Mouse (Mus musculus): ENCODE measurements around the gene Ugt1a7c. TPM values are rescaled to one million over a fixed set of nuclear protein-coding genes. Genes with fewer than 3 reads are reported as not detected.

The Ugt1a7c gene
- total and polyA plus RNA-seq, 3 experiments: not detected

- Histone ChIP-seq H3K4me1 (ENCODE audit: control insufficient read depth in 1 of 2, insufficient read depth in 2 of 2, low read length in 2 of 2) (no peaks in the 10 kb centered on the region), H3K27ac (ENCODE audit: control insufficient read depth, low read depth, low read length) (no peak overlapping the region), H3K79me2 (ENCODE audit: control insufficient read depth, insufficient read depth, low read length, poor library complexity) (no peaks in the 10 kb centered on the region), H3K4me3 (ENCODE audit: control insufficient read depth in 1 of 2, insufficient read depth in 1 of 2, low read depth in 2 of 2, low read length in 2 of 2) (no peak overlapping the region), H3K9me3 (replicated peaks; ENCODE audit: insufficient read depth, low read length) (no peaks in the 10 kb centered on the region), H3K9ac (ENCODE audit: control insufficient read depth, low read depth, low read length, poor library complexity, severe bottlenecking) (no peak overlapping the region), H3K36me3 (ENCODE audit: control insufficient read depth in 1 of 2, insufficient read depth in 2 of 2, low read length in 2 of 2) (no peaks in the 10 kb centered on the region), H3K27me3 (ENCODE audit: control insufficient read depth in 1 of 2, insufficient read depth in 2 of 2, low read length in 2 of 2) (peaks cover 3 to 6% of the 10 kb centered on the region in 2 experiments; a peak in 3 of 4 replicates)
- DNase-seq (ENCODE audit: low read depth, low spot score): no peak
- TF ChIP-seq POLR2AphosphoS2 (IDR thresholded peaks at IDR 0.05; ENCODE audit: low read length) (no peak), ZKSCAN1 (IDR thresholded peaks at IDR 0.05; ENCODE audit: low read depth, low read length) (no peak), MAFK (IDR thresholded peaks at IDR 0.05; ENCODE audit: borderline replicate concordance, low read depth, low read length) (no peak), MEF2A (IDR thresholded peaks at IDR 0.05; ENCODE audit: extremely low read depth, insufficient replicate concordance, low read depth, low read length, poor library complexity, severe bottlenecking) (no peak), MAX (IDR thresholded peaks at IDR 0.05; ENCODE audit: low read length) (no peak), ELF1 (IDR thresholded peaks at IDR 0.05; ENCODE audit: low read depth, low read length) (no peak), ZC3H11A (IDR thresholded peaks at IDR 0.05; ENCODE audit: low read depth, low read length) (no peak), ZMIZ1 (IDR thresholded peaks at IDR 0.05; ENCODE audit: low read depth, low read length) (no peak), RAD21 (IDR thresholded peaks at IDR 0.05; ENCODE audit: low read depth, low read length) (no peak), MAZ (IDR thresholded peaks at IDR 0.05; ENCODE audit: low read depth, low read length) (no peak), NELFE (IDR thresholded peaks at IDR 0.05; ENCODE audit: low read depth, low read length) (no peak), TCF12 (IDR thresholded peaks at IDR 0.05; ENCODE audit: low read depth, low read length) (no peak)
Observed at GRCm38 (mm10) chr1:88086125-88086524, 8.7 kb upstream of the Ugt1a7c start.

- H3K27me3 ChIP-seq (ENCODE audit: control insufficient read depth in 1 of 2, insufficient read depth in 2 of 2, low read length in 2 of 2): peaks cover 3 to 6% of the 10 kb centered on the region in 2 experiments; a peak in 3 of 4 replicates
- H3K4me3 ChIP-seq (ENCODE audit: control insufficient read depth in 1 of 2, insufficient read depth in 1 of 2, low read depth in 2 of 2, low read length in 2 of 2): no peak within 1 kb of the TSS
- no peak for DNase-seq (ENCODE audit: low read depth, low spot score)
- H3K36me3 ChIP-seq (ENCODE audit: control insufficient read depth in 1 of 2, insufficient read depth in 2 of 2, low read length in 2 of 2): no peaks in the 10 kb centered on the region
- H3K9ac ChIP-seq (ENCODE audit: control insufficient read depth, low read depth, low read length, poor library complexity, severe bottlenecking): no peak within 1 kb of the TSS
- no peaks in the 10 kb centered on the region for H3K4me1 ChIP-seq (ENCODE audit: control insufficient read depth in 1 of 2, insufficient read depth in 2 of 2, low read length in 2 of 2)
- H3K9me3 ChIP-seq (replicated peaks; ENCODE audit: insufficient read depth, low read length): no peaks in the 10 kb centered on the region
- no peak for TF ChIP-seq UBTF (IDR thresholded peaks at IDR 0.05; ENCODE audit: borderline replicate concordance, insufficient read depth, low read depth, low read length)
- no peak for TF ChIP-seq EP300 (IDR thresholded peaks at IDR 0.05; ENCODE audit: low read depth in 1 of 2, low read length in 2 of 2)
- TF ChIP-seq POLR2AphosphoS2 (IDR thresholded peaks at IDR 0.05; ENCODE audit: low read length): no peak
- TF ChIP-seq GABPA (IDR thresholded peaks at IDR 0.05; ENCODE audit: low read depth, low read length): no peak
- TF ChIP-seq USF1 (IDR thresholded peaks at IDR 0.05; ENCODE audit: low read depth, low read length): no peak
- no peak for TF ChIP-seq RCOR1 (IDR thresholded peaks at IDR 0.05; ENCODE audit: low read depth, low read length)
- no peak for TF ChIP-seq ZC3H11A (IDR thresholded peaks at IDR 0.05; ENCODE audit: low read depth, low read length)
- no peak for TF ChIP-seq TAL1 (IDR thresholded peaks at IDR 0.05; ENCODE audit: low read length)
- TF ChIP-seq ZMIZ1 (IDR thresholded peaks at IDR 0.05; ENCODE audit: low read depth, low read length): no peak
- TF ChIP-seq POLR2A (IDR thresholded peaks at IDR 0.05; ENCODE audit: control insufficient read depth in 1 of 2, insufficient read depth in 1 of 2, low read depth in 1 of 2, low read length in 2 of 2, poor library complexity in 1 of 2): no peak
- no peak for TF ChIP-seq TCF12 (IDR thresholded peaks at IDR 0.05; ENCODE audit: low read depth, low read length)
- no peaks in the 10 kb centered on the region for H3K79me2 ChIP-seq (ENCODE audit: control insufficient read depth, insufficient read depth, low read length, poor library complexity)
- no peak within 1 kb of the TSS for H3K27ac ChIP-seq (ENCODE audit: control insufficient read depth, low read depth, low read length)
Observed at GRCm38 (mm10) chr1:88087513-88087912, 7.3 kb upstream of the Ugt1a7c start, which contains the start of gene Ugt1a8. Gene Ugt1a8 (plus strand): TSS chr1:88087813.
